Mouse (Mus musculus) embryonic facial prominence, embryonic 13.5 days (tissue): Measurements from ENCODE around the gene Kcnh5. TPM values are rescaled to one million over a fixed set of nuclear protein-coding genes. Genes with fewer than 3 reads are reported as not detected.

ENCODE experiments used
- ATAC-seq: fragments of 200-750 bp; cut with Nextera tagmentation; 2 replicates; pipeline ENCODE4 v1.8.0; 2017; ENCODE audit warnings: low read depth; ENCODE audit not compliant: insufficient number of reproducible peaks, insufficient read depth, low FRiP score, low TSS enrichment
- H3K27ac ChIP-seq: fragments of 300-500 bp; sonication (generic); 2 replicates; pipeline ENCODE4 v1.5.1; 2015; ENCODE audit warnings: moderate library complexity, mild to moderate bottlenecking, inconsistent platforms
- H3K27me3 ChIP-seq: fragments of 300-500 bp; sonication (generic); 2 replicates; pipeline ENCODE4 v1.6.1; 2015; ENCODE audit warnings: mild to moderate bottlenecking, inconsistent platforms
- H3K36me3 ChIP-seq: fragments of 300-500 bp; sonication (generic); 2 replicates; pipeline ENCODE4 v1.6.1; 2015; ENCODE audit warnings: mild to moderate bottlenecking, inconsistent platforms
- H3K4me1 ChIP-seq: fragments of 300-500 bp; sonication (generic); 2 replicates; pipeline ENCODE4 v1.6.1; 2015; ENCODE audit warnings: inconsistent platforms
- H3K4me2 ChIP-seq: fragments of 300-500 bp; sonication (generic); 2 replicates; pipeline ENCODE4 v1.6.1; 2015; ENCODE audit warnings: moderate library complexity, mild to moderate bottlenecking, inconsistent platforms
- H3K4me3 ChIP-seq: fragments of 300-500 bp; sonication (generic); 2 replicates; pipeline ENCODE4 v1.5.1; 2015; ENCODE audit warnings: mild to moderate bottlenecking, inconsistent platforms
- H3K9ac ChIP-seq: fragments of 300-500 bp; sonication (generic); 2 replicates; pipeline ENCODE4 v1.6.1; 2015; ENCODE audit warnings: mild to moderate bottlenecking, inconsistent platforms
- H3K9me3 ChIP-seq: fragments of 300-500 bp; sonication (generic); 2 replicates; pipeline ENCODE4 v1.6.1; 2016; ENCODE audit warnings: inconsistent platforms
- WGBS: fragments of 180-500 bp; shearing (Covaris S2); methylation state at CpG from one replicate; pipeline ENCODE4 v1.1.7; 2015; ENCODE audit warnings: mixed read lengths; 5-methylcytosine and 5-hydroxymethylcytosine counted together
- polyA plus RNA-seq: library from polyadenylated mRNA; unstranded; fragments of >200 nt; fragmentation: Nextera tagmentation; extraction: Ambion mirVana; gene quantifications from 2 replicates; pipeline ENCODE4 v1.2.1, GENCODE M21; 2015

The Kcnh5 gene
- polyA plus RNA-seq, 1 experiment from 2014 or later: 0.25 TPM

GRCm38 (mm10) chr12:74951124-74952115 is 225.7 kb downstream of the Kcnh5 start:
- 56% methylated on average over 9 of the region's 9 CpGs for WGBS
- no peak overlapping the region for H3K4me3 ChIP-seq
- no peaks in the 10 kb centered on the region for H3K27me3 ChIP-seq
- no peaks in the 10 kb centered on the region for H3K36me3 ChIP-seq
- H3K9me3 ChIP-seq: no peaks in the 10 kb centered on the region
- peaks cover 10% of the 10 kb centered on the region for H3K4me1 ChIP-seq
- H3K4me2 ChIP-seq: no peak overlapping the region
- H3K27ac ChIP-seq: no peak overlapping the region
- no peak for ATAC-seq
- H3K9ac ChIP-seq: no peak overlapping the region

- H3K9me3 ChIP-seq: no peaks in the 10 kb centered on the region
Observed at GRCm38 (mm10) chr12:74901331-74901730, 275.8 kb downstream of the Kcnh5 start.

GRCm38 (mm10) chr12:74900777-74901176 is 276.4 kb downstream of the Kcnh5 start:
- Histone ChIP-seq H3K4me3 (no peak overlapping the region), H3K36me3 (no peaks in the 10 kb centered on the region), H3K27ac (no peak overlapping the region), H3K9me3 (no peaks in the 10 kb centered on the region), H3K4me2 (no peak overlapping the region), H3K27me3 (no peaks in the 10 kb centered on the region), H3K4me1 (no peaks in the 10 kb centered on the region), H3K9ac (no peak overlapping the region)
- ATAC-seq: no peak

More at GRCm38 (mm10) chr12:74901331-74901730, 275.8 kb downstream of the Kcnh5 start:
- Histone ChIP-seq H3K9ac (no peak overlapping the region), H3K27me3 (no peaks in the 10 kb centered on the region), H3K4me3 (no peak overlapping the region), H3K4me2 (no peak overlapping the region), H3K27ac (no peak overlapping the region), H3K4me1 (no peaks in the 10 kb centered on the region), H3K36me3 (no peaks in the 10 kb centered on the region)
- no peak for ATAC-seq
- 78% methylated on average over 6 of the region's 6 CpGs for WGBS

GRCm38 (mm10) chr12:74899055-74899454 is 278.1 kb downstream of the Kcnh5 start:
- 87% methylated on average over 4 of the region's 4 CpGs for WGBS
- Histone ChIP-seq H3K9me3 (no peaks in the 10 kb centered on the region), H3K4me2 (no peak overlapping the region), H3K27me3 (no peaks in the 10 kb centered on the region), H3K4me3 (no peak overlapping the region), H3K9ac (no peak overlapping the region), H3K27ac (no peak overlapping the region), H3K36me3 (no peaks in the 10 kb centered on the region), H3K4me1 (no peaks in the 10 kb centered on the region)
- no peak for ATAC-seq

- no peak overlapping the region for H3K4me3 ChIP-seq
- H3K9ac ChIP-seq: no peak overlapping the region
- H3K36me3 ChIP-seq: no peaks in the 10 kb centered on the region
- ATAC-seq: no peak
- no peak overlapping the region for H3K4me2 ChIP-seq
- H3K27ac ChIP-seq: no peak overlapping the region
- 88% methylated on average over 9 of the region's 9 CpGs for WGBS
- no peaks in the 10 kb centered on the region for H3K9me3 ChIP-seq
- no peaks in the 10 kb centered on the region for H3K4me1 ChIP-seq
- no peaks in the 10 kb centered on the region for H3K27me3 ChIP-seq
Observed at GRCm38 (mm10) chr12:74898211-74898610, 278.9 kb downstream of the Kcnh5 start.

GRCm38 (mm10) chr12:74894870-74895423 is 282.2 kb downstream of the Kcnh5 start:
- Histone ChIP-seq H3K36me3 (no peaks in the 10 kb centered on the region), H3K9ac (no peak overlapping the region), H3K27ac (no peak overlapping the region), H3K4me2 (no peak overlapping the region), H3K4me1 (no peaks in the 10 kb centered on the region), H3K4me3 (no peak overlapping the region), H3K27me3 (no peaks in the 10 kb centered on the region), H3K9me3 (no peaks in the 10 kb centered on the region)
- 80% methylated on average over 11 of the region's 11 CpGs for WGBS
- ATAC-seq: no peak

GRCm38 (mm10) chr12:74889419-74889818 is 287.7 kb downstream of the Kcnh5 start:
- Histone ChIP-seq H3K4me2 (no peak overlapping the region), H3K4me3 (no peak overlapping the region), H3K27me3 (no peaks in the 10 kb centered on the region), H3K9me3 (no peaks in the 10 kb centered on the region), H3K36me3 (no peaks in the 10 kb centered on the region), H3K27ac (no peak overlapping the region), H3K9ac (no peak overlapping the region), H3K4me1 (no peaks in the 10 kb centered on the region)
- ATAC-seq: no peak
- WGBS: 52% methylated on average over 3 of the region's 3 CpGs

GRCm38 (mm10) chr12:74887064-74887463 is 290.1 kb downstream of the Kcnh5 start:
- Histone ChIP-seq H3K36me3 (no peaks in the 10 kb centered on the region), H3K9ac (no peak overlapping the region), H3K4me1 (no peaks in the 10 kb centered on the region), H3K9me3 (no peaks in the 10 kb centered on the region), H3K4me2 (no peak overlapping the region), H3K4me3 (no peak overlapping the region), H3K27ac (no peak overlapping the region), H3K27me3 (no peaks in the 10 kb centered on the region)
- 85% methylated on average over 1 of the region's 1 CpGs for WGBS
- no peak for ATAC-seq

- WGBS: 81% methylated on average over 6 of the region's 6 CpGs
- Histone ChIP-seq H3K4me2 (no peak overlapping the region), H3K27ac (no peak overlapping the region), H3K4me3 (no peak overlapping the region), H3K27me3 (no peaks in the 10 kb centered on the region), H3K36me3 (no peaks in the 10 kb centered on the region), H3K9ac (no peak overlapping the region), H3K4me1 (no peaks in the 10 kb centered on the region), H3K9me3 (no peaks in the 10 kb centered on the region)
- ATAC-seq: no peak
Observed at GRCm38 (mm10) chr12:74881344-74881743, 295.8 kb downstream of the Kcnh5 start.

GRCm38 (mm10) chr12:74855666-74856065 is 321.5 kb downstream of the Kcnh5 start:
- 30% methylated on average over 2 of the region's 2 CpGs for WGBS
- Histone ChIP-seq H3K4me2 (no peak overlapping the region), H3K36me3 (no peaks in the 10 kb centered on the region), H3K4me1 (no peaks in the 10 kb centered on the region), H3K27ac (no peak overlapping the region), H3K9ac (no peak overlapping the region), H3K4me3 (no peak overlapping the region), H3K9me3 (no peaks in the 10 kb centered on the region), H3K27me3 (no peaks in the 10 kb centered on the region)
- no peak for ATAC-seq

- Histone ChIP-seq H3K9me3 (no peaks in the 10 kb centered on the region), H3K27me3 (no peaks in the 10 kb centered on the region), H3K36me3 (no peaks in the 10 kb centered on the region), H3K4me1 (no peaks in the 10 kb centered on the region), H3K9ac (no peak overlapping the region), H3K4me3 (no peak overlapping the region), H3K27ac (no peak overlapping the region), H3K4me2 (no peak overlapping the region)
- 83% methylated on average over 1 of the region's 1 CpGs for WGBS
- no peak for ATAC-seq
Observed at GRCm38 (mm10) chr12:74854263-74854662, 322.9 kb downstream of the Kcnh5 start.

GRCm38 (mm10) chr12:74850323-74850722 is 326.8 kb downstream of the Kcnh5 start:
- no peaks in the 10 kb centered on the region for H3K9me3 ChIP-seq
- ATAC-seq: no peak
- no peak overlapping the region for H3K4me2 ChIP-seq
- WGBS: 38% methylated on average over 2 of the region's 2 CpGs
- no peaks in the 10 kb centered on the region for H3K27me3 ChIP-seq
- no peak overlapping the region for H3K27ac ChIP-seq
- no peak overlapping the region for H3K4me3 ChIP-seq
- H3K36me3 ChIP-seq: no peaks in the 10 kb centered on the region
- H3K9ac ChIP-seq: no peak overlapping the region
- H3K4me1 ChIP-seq: no peaks in the 10 kb centered on the region
